Mouse (Mus musculus) cerebellum, adult 2 months (tissue): ENCODE measurements around the gene Speg. TPM values are rescaled to one million over a fixed set of nuclear protein-coding genes. Genes with fewer than 3 reads are reported as not detected.

ENCODE experiments used
- DNase-seq, 2 experiments: peaks; one replicate each; pipeline ENCODE4 v3.0.0; 2021
- H3K27ac ChIP-seq: fragments of 200-500 bp; 2 replicates; pipeline ENCODE4 v1.5.1; 2012; ENCODE audit warnings: low read length, control low read depth, inconsistent platforms; ENCODE audit not compliant: insufficient read depth
- H3K27me3 ChIP-seq: fragments of 200-500 bp; 2 replicates; pipeline ENCODE4 v1.6.1; 2012; ENCODE audit warnings: inconsistent platforms, mild to moderate bottlenecking, low read length, moderate library complexity; ENCODE audit not compliant: control insufficient read depth, insufficient read depth
- H3K4me1 ChIP-seq: fragments of 200-500 bp; 2 replicates; pipeline ENCODE4 v1.6.1; 2011; ENCODE audit warnings: low read length; ENCODE audit not compliant: control insufficient read depth, insufficient read depth
- H3K4me3 ChIP-seq: fragments of 200-500 bp; replicated peaks from 2 replicates; pipeline ENCODE3; 2011; ENCODE audit warnings: mild to moderate bottlenecking, low read depth, low read length, control low read depth; ENCODE audit not compliant: insufficient read depth
- CTCF ChIP-seq: fragments of 200-500 bp; IDR thresholded peaks from 2 replicates; pipeline ENCODE4 v1.5.1; 2011; ENCODE audit warnings: low read depth, mild to moderate bottlenecking, control low read depth, low read length, moderate library complexity, borderline replicate concordance; ENCODE audit not compliant: insufficient read depth
- POLR2A ChIP-seq: fragments of 200-500 bp; IDR thresholded peaks from 2 replicates; pipeline ENCODE4 v1.6.1; 2011; ENCODE audit warnings: low read length, control low read depth, borderline replicate concordance; ENCODE audit not compliant: insufficient read depth
- WGBS: fragments of 180-500 bp; shearing (Covaris S2); methylation state at CpG from one replicate; pipeline ENCODE4 v1.1.7; 2018; 5-methylcytosine and 5-hydroxymethylcytosine counted together
- polyA plus RNA-seq: library from polyadenylated mRNA; depleted of rRNA; stranded (reverse); fragments of >200 nt; gene quantifications from 2 replicates; pipeline ENCODE4 v1.2.3, GENCODE M21; 2012

The Speg gene
- polyA plus RNA-seq, 1 experiment, result 122 TPM

GRCm38 (mm10) chr1:75388898-75389515, 13.9 kb downstream of the Speg start:
- 40% methylated on average over 23 of the region's 23 CpGs for WGBS
- Histone ChIP-seq H3K4me3 (no peak overlapping the region), H3K27me3 (no peaks in the 10 kb centered on the region), H3K27ac (peak overlapping the region; percentile 57; the same call in 1 of the 2 replicates), H3K4me1 (peaks cover 76% of the 10 kb centered on the region)
- DNase-seq, result peak in 1 of 2 experiments; percentile 53
- TF ChIP-seq POLR2A (no peak), CTCF (no peak)

GRCm38 (mm10) chr1:75393139-75393538, 18.0 kb downstream of the Speg start:
- Histone ChIP-seq H3K27ac (peak overlapping the region; percentile 57), H3K4me1 (peaks cover 56% of the 10 kb centered on the region), H3K4me3 (no peak overlapping the region), H3K27me3 (no peaks in the 10 kb centered on the region)
- DNase-seq, result peak; percentile 94 to 96
- no peak for TF ChIP-seq CTCF
- no peak for TF ChIP-seq POLR2A
- 6% methylated on average over 9 of the region's 9 CpGs for WGBS

- Histone ChIP-seq H3K4me1 (peaks cover 53% of the 10 kb centered on the region), H3K27ac (peak overlapping the region; percentile 57), H3K4me3 (no peak overlapping the region), H3K27me3 (no peaks in the 10 kb centered on the region)
- WGBS, result 79% methylated on average over 3 of the region's 3 CpGs
- DNase-seq, result peak; percentile 42 to 49
- no peak for TF ChIP-seq CTCF
- TF ChIP-seq POLR2A, result no peak
Measured at GRCm38 (mm10) chr1:75393846-75394245, 18.7 kb downstream of the Speg start.

- peak; percentile 72 to 81 for DNase-seq
- TF ChIP-seq CTCF (peak; percentile 56), POLR2A (no peak)
- peak overlapping the region; percentile 26; the same call in 1 of the 2 replicates for H3K27ac ChIP-seq
Measured at GRCm38 (mm10) chr1:75398761-75399402, 23.8 kb downstream of the Speg start.

GRCm38 (mm10) chr1:75399755-75400492, 24.8 kb downstream of the Speg start:
- DNase-seq, result peak in 1 of 2 experiments; percentile 53
- H3K27me3 ChIP-seq, result no peaks in the 10 kb centered on the region
- 17% methylated on average over 15 of the region's 15 CpGs for WGBS
- no peak for TF ChIP-seq POLR2A
- no peak for TF ChIP-seq CTCF
- H3K4me1 ChIP-seq, result peaks cover 27% of the 10 kb centered on the region
- H3K4me3 ChIP-seq, result no peak overlapping the region
- peak overlapping the region; percentile 32; the same call in 1 of the 2 replicates for H3K27ac ChIP-seq

More at GRCm38 (mm10) chr1:75398761-75399402, 23.8 kb downstream of the Speg start:
- Histone ChIP-seq H3K4me3 (no peak overlapping the region), H3K27me3 (no peaks in the 10 kb centered on the region), H3K4me1 (peaks cover 38% of the 10 kb centered on the region)
- 24% methylated on average over 9 of the region's 9 CpGs for WGBS

- Histone ChIP-seq H3K27me3 (no peaks in the 10 kb centered on the region), H3K4me3 (no peak overlapping the region), H3K4me1 (peaks cover 20% of the 10 kb centered on the region), H3K27ac (no peak overlapping the region)
- DNase-seq, result no peak
- WGBS, result 42% methylated on average over 6 of the region's 6 CpGs
- TF ChIP-seq POLR2A (no peak), CTCF (no peak)
Measured at GRCm38 (mm10) chr1:75400493-75401115, 25.5 kb downstream of the Speg start.

GRCm38 (mm10) chr1:75405547-75405946, 30.4 kb downstream of the Speg start:
- Histone ChIP-seq H3K27me3 (no peaks in the 10 kb centered on the region), H3K4me1 (peaks cover 7% of the 10 kb centered on the region), H3K4me3 (no peak overlapping the region), H3K27ac (no peak overlapping the region)
- no peak for TF ChIP-seq CTCF
- WGBS, result 37% methylated on average over 3 of the region's 3 CpGs
- peak in 1 of 2 experiments; percentile 40 for DNase-seq
